Mouse (Mus musculus) embryonic facial prominence, embryonic 13.5 days (tissue): ENCODE results near the gene Tagln3. TPM values are rescaled to one million over a fixed set of nuclear protein-coding genes. Genes with fewer than 3 reads are reported as not detected.

Experiments
- ATAC-seq: fragments of 200-750 bp; cut with Nextera tagmentation; 2 replicates; pipeline ENCODE4 v1.8.0; 2017; ENCODE audit warnings: low read depth; ENCODE audit not compliant: insufficient number of reproducible peaks, insufficient read depth, low FRiP score, low TSS enrichment
- H3K27ac ChIP-seq: fragments of 300-500 bp; sonication (generic); 2 replicates; pipeline ENCODE4 v1.5.1; 2015; ENCODE audit warnings: moderate library complexity, mild to moderate bottlenecking, inconsistent platforms
- H3K27me3 ChIP-seq: fragments of 300-500 bp; sonication (generic); 2 replicates; pipeline ENCODE4 v1.6.1; 2015; ENCODE audit warnings: mild to moderate bottlenecking, inconsistent platforms
- H3K36me3 ChIP-seq: fragments of 300-500 bp; sonication (generic); 2 replicates; pipeline ENCODE4 v1.6.1; 2015; ENCODE audit warnings: mild to moderate bottlenecking, inconsistent platforms
- H3K4me1 ChIP-seq: fragments of 300-500 bp; sonication (generic); 2 replicates; pipeline ENCODE4 v1.6.1; 2015; ENCODE audit warnings: inconsistent platforms
- H3K4me2 ChIP-seq: fragments of 300-500 bp; sonication (generic); 2 replicates; pipeline ENCODE4 v1.6.1; 2015; ENCODE audit warnings: moderate library complexity, mild to moderate bottlenecking, inconsistent platforms
- H3K4me3 ChIP-seq: fragments of 300-500 bp; sonication (generic); 2 replicates; pipeline ENCODE4 v1.5.1; 2015; ENCODE audit warnings: mild to moderate bottlenecking, inconsistent platforms
- H3K9ac ChIP-seq: fragments of 300-500 bp; sonication (generic); 2 replicates; pipeline ENCODE4 v1.6.1; 2015; ENCODE audit warnings: mild to moderate bottlenecking, inconsistent platforms
- H3K9me3 ChIP-seq: fragments of 300-500 bp; sonication (generic); 2 replicates; pipeline ENCODE4 v1.6.1; 2016; ENCODE audit warnings: inconsistent platforms
- WGBS: fragments of 180-500 bp; shearing (Covaris S2); methylation state at CpG from one replicate; pipeline ENCODE4 v1.1.7; 2015; ENCODE audit warnings: mixed read lengths; 5-methylcytosine and 5-hydroxymethylcytosine counted together
- polyA plus RNA-seq: library from polyadenylated mRNA; unstranded; fragments of >200 nt; fragmentation: Nextera tagmentation; extraction: Ambion mirVana; gene quantifications from 2 replicates; pipeline ENCODE4 v1.2.1, GENCODE M21; 2015

Gene Tagln3
- polyA plus RNA-seq, 1 experiment from 2014 or later: 25.4 TPM

GRCm38 (mm10) chr16:45756855-45757254, 32.4 kb upstream of the Tagln3 start:
- 33% methylated on average over 9 of the region's 9 CpGs for WGBS
- no peaks in the 10 kb centered on the region for H3K4me1 ChIP-seq
- H3K4me3 ChIP-seq: no peak overlapping the region
- no peak overlapping the region for H3K4me2 ChIP-seq
- H3K36me3 ChIP-seq: peaks cover 31% of the 10 kb centered on the region
- no peak overlapping the region for H3K27ac ChIP-seq
- no peak for ATAC-seq
- no peaks in the 10 kb centered on the region for H3K9me3 ChIP-seq
- H3K9ac ChIP-seq: no peak overlapping the region
- H3K27me3 ChIP-seq: no peaks in the 10 kb centered on the region

GRCm38 (mm10) chr16:45743591-45744144, 19.3 kb upstream of the Tagln3 start:
- Histone ChIP-seq H3K36me3 (peaks cover 23% of the 10 kb centered on the region), H3K27me3 (no peaks in the 10 kb centered on the region), H3K9ac (0 out of 2 replicates have a peak overlapping the region, but pooled peaks have one; percentile 94), H3K27ac (no peak overlapping the region; the same call in 1 of the 2 replicates), H3K4me3 (no peak overlapping the region), H3K9me3 (no peaks in the 10 kb centered on the region), H3K4me2 (peak overlapping the region; percentile 61), H3K4me1 (peaks cover 13% of the 10 kb centered on the region)
- 63% methylated on average over 4 of the region's 4 CpGs for WGBS
- ATAC-seq: no peak

- peak within 1 kb of the TSS; percentile 93 for H3K27ac ChIP-seq
- peaks cover 13% of the 10 kb centered on the region for H3K4me1 ChIP-seq
- under 1% methylated on average over 49 of the region's 51 CpGs for WGBS
- peak within 1 kb of the TSS; percentile 81 for H3K4me3 ChIP-seq
- H3K9me3 ChIP-seq: no peaks in the 10 kb centered on the region
- H3K9ac ChIP-seq: peak within 1 kb of the TSS; percentile 94
- H3K36me3 ChIP-seq: peaks cover 15% of the 10 kb centered on the region
- peak within 1 kb of the TSS; percentile 61 for H3K4me2 ChIP-seq
- H3K27me3 ChIP-seq: no peaks in the 10 kb centered on the region
- ATAC-seq: peak; percentile 98
These were observed 18.4 kb upstream of the Tagln3 start, which contains the start of gene Abhd10 for GRCm38 (mm10) chr16:45742615-45743476. Abhd10 (minus strand) TSS chr16:45742955.

GRCm38 (mm10) chr16:45737880-45738279, 13.5 kb upstream of the Tagln3 start:
- Histone ChIP-seq H3K27me3 (no peaks in the 10 kb centered on the region), H3K36me3 (peaks cover 42% of the 10 kb centered on the region), H3K27ac (no peak overlapping the region), H3K4me3 (no peak overlapping the region), H3K4me2 (no peak overlapping the region), H3K9ac (no peak overlapping the region), H3K9me3 (no peaks in the 10 kb centered on the region), H3K4me1 (peaks cover 6% of the 10 kb centered on the region; the same call in 1 of the 2 replicates)
- WGBS: 85% methylated on average over 8 of the region's 8 CpGs
- ATAC-seq: no peak

- no peaks in the 10 kb centered on the region for H3K27me3 ChIP-seq
- H3K9ac ChIP-seq: no peak overlapping the region
- no peak overlapping the region for H3K27ac ChIP-seq
- no peak overlapping the region for H3K4me2 ChIP-seq
- 92% methylated on average over 3 of the region's 3 CpGs for WGBS
- ATAC-seq: no peak
- no peaks in the 10 kb centered on the region for H3K9me3 ChIP-seq
- H3K4me1 ChIP-seq: peaks cover 6% of the 10 kb centered on the region; the same call in 1 of the 2 replicates
- H3K4me3 ChIP-seq: no peak overlapping the region
- peaks cover 46% of the 10 kb centered on the region for H3K36me3 ChIP-seq
These were observed 12.3 kb upstream of the Tagln3 start for GRCm38 (mm10) chr16:45736724-45737123.

- Histone ChIP-seq H3K36me3 (peaks cover 43% of the 10 kb centered on the region), H3K27ac (no peak overlapping the region), H3K9me3 (no peaks in the 10 kb centered on the region), H3K4me2 (no peak overlapping the region), H3K9ac (no peak overlapping the region), H3K4me3 (no peak overlapping the region), H3K27me3 (no peaks in the 10 kb centered on the region), H3K4me1 (0 out of 2 replicates have a peak, but pooled peaks cover 5% of the 10 kb centered on the region)
- ATAC-seq: no peak
- WGBS: 85% methylated on average over 5 of the region's 5 CpGs
These were observed 4.8 kb upstream of the Tagln3 start for GRCm38 (mm10) chr16:45729163-45729562.

- H3K27ac ChIP-seq: peak overlapping the region; percentile 22; the same call in 1 of the 2 replicates
These were observed 314 bp upstream of the Tagln3 start for GRCm38 (mm10) chr16:45724742-45725102.

GRCm38 (mm10) chr16:45723172-45723901, 1.1 kb downstream of the Tagln3 start:
- Histone ChIP-seq H3K36me3 (peaks cover 18% of the 10 kb centered on the region), H3K9ac (peak overlapping the region; percentile 82), H3K27me3 (no peaks in the 10 kb centered on the region), H3K4me2 (peak overlapping the region; percentile 88), H3K9me3 (no peaks in the 10 kb centered on the region), H3K4me3 (peak overlapping the region; percentile 59), H3K4me1 (peaks cover 20% of the 10 kb centered on the region), H3K27ac (no peak overlapping the region)
- ATAC-seq: 0 out of 2 replicates have a peak, but pooled peaks have one; percentile 2
- 51% methylated on average over 6 of the region's 6 CpGs for WGBS

More at GRCm38 (mm10) chr16:45724742-45725102, 314 bp upstream of the Tagln3 start:
- H3K9ac ChIP-seq: peak overlapping the region; percentile 82
- no peaks in the 10 kb centered on the region for H3K27me3 ChIP-seq
- 0 out of 2 replicates have a peak, but pooled peaks have one; percentile 16 for ATAC-seq
- no peaks in the 10 kb centered on the region for H3K9me3 ChIP-seq
- H3K36me3 ChIP-seq: peaks cover 18% of the 10 kb centered on the region
- H3K4me3 ChIP-seq: peak overlapping the region; percentile 59
- H3K4me2 ChIP-seq: peak overlapping the region; percentile 88
- H3K4me1 ChIP-seq: peaks cover 20% of the 10 kb centered on the region
- WGBS: under 1% methylated on average over 10 of the region's 10 CpGs

- Histone ChIP-seq H3K4me2 (peak overlapping the region; percentile 88; the same call in 1 of the 2 replicates), H3K27me3 (no peaks in the 10 kb centered on the region), H3K27ac (no peak overlapping the region), H3K4me3 (no peak overlapping the region), H3K9ac (no peak overlapping the region), H3K9me3 (no peaks in the 10 kb centered on the region), H3K36me3 (peaks cover 18% of the 10 kb centered on the region; the same call in 1 of the 2 replicates), H3K4me1 (peaks cover 20% of the 10 kb centered on the region)
- ATAC-seq: no peak
- 80% methylated on average over 3 of the region's 3 CpGs for WGBS
These were observed 1.9 kb downstream of the Tagln3 start for GRCm38 (mm10) chr16:45722460-45722951.

- H3K27me3 ChIP-seq: no peaks in the 10 kb centered on the region
- H3K4me1 ChIP-seq: peaks cover 20% of the 10 kb centered on the region
- H3K4me2 ChIP-seq: no peak overlapping the region
- H3K36me3 ChIP-seq: peaks cover 36% of the 10 kb centered on the region
- no peak overlapping the region for H3K27ac ChIP-seq
- H3K9ac ChIP-seq: no peak overlapping the region
- ATAC-seq: no peak
- WGBS: 88% methylated on average over 10 of the region's 10 CpGs
- no peak overlapping the region for H3K4me3 ChIP-seq
- H3K9me3 ChIP-seq: 0 out of 2 replicates have a peak, but pooled peaks cover 4% of the 10 kb centered on the region
These were observed 4.3 kb downstream of the Tagln3 start for GRCm38 (mm10) chr16:45720022-45720630.

- Histone ChIP-seq H3K36me3 (peaks cover 43% of the 10 kb centered on the region), H3K9ac (no peak overlapping the region), H3K4me2 (no peak overlapping the region), H3K9me3 (0 out of 2 replicates have a peak, but pooled peaks cover 4% of the 10 kb centered on the region), H3K27ac (no peak overlapping the region), H3K4me3 (no peak overlapping the region), H3K4me1 (peaks cover 9% of the 10 kb centered on the region), H3K27me3 (no peaks in the 10 kb centered on the region)
- 95% methylated on average over 4 of the region's 4 CpGs for WGBS
- ATAC-seq: no peak
These were observed 6.1 kb downstream of the Tagln3 start for GRCm38 (mm10) chr16:45718296-45718695.
